Mouse (Mus musculus): ENCODE data around the gene Tdrd9. TPM values are rescaled to one million over a fixed set of nuclear protein-coding genes. Genes with fewer than 3 reads are reported as not detected.
"Not testable (repeated sequence)": the region's sequence is repeated elsewhere in the genome, so short reads cannot be mapped to it uniquely, and the experiment has no call there.

Gene Tdrd9
- polyA plus RNA-seq, 1 experiment from 2014 or later: 0.28 TPM

- not testable (repeated sequence) for ATAC-seq (replicated peaks); H3K27ac ChIP-seq; H3K9me3 ChIP-seq; H3K36me3 ChIP-seq (replicated peaks); H3K4me3 ChIP-seq; H3K4me1 ChIP-seq; H3K4me2 ChIP-seq; H3K27me3 ChIP-seq (replicated peaks); H3K9ac ChIP-seq
- 67% methylated on average over 16 of the region's 20 CpGs for WGBS
Measured at GRCm38 (mm10) chr12:111944065-111944987, 27.0 kb upstream of the Tdrd9 start.

GRCm38 (mm10) chr12:111945115-111945514, 26.2 kb upstream of the Tdrd9 start:
- Histone ChIP-seq H3K4me1 (no peaks in the 10 kb centered on the region), H3K36me3 (replicated peaks) (no peaks in the 10 kb centered on the region), H3K27ac (no peak overlapping the region), H3K4me2 (no peak overlapping the region), H3K4me3 (no peak overlapping the region), H3K27me3 (replicated peaks) (no peaks in the 10 kb centered on the region), H3K9me3 (no peaks in the 10 kb centered on the region), H3K9ac (no peak overlapping the region)
- no peak for ATAC-seq (replicated peaks)
- WGBS: 67% methylated on average over 8 of the region's 8 CpGs

DNA sequence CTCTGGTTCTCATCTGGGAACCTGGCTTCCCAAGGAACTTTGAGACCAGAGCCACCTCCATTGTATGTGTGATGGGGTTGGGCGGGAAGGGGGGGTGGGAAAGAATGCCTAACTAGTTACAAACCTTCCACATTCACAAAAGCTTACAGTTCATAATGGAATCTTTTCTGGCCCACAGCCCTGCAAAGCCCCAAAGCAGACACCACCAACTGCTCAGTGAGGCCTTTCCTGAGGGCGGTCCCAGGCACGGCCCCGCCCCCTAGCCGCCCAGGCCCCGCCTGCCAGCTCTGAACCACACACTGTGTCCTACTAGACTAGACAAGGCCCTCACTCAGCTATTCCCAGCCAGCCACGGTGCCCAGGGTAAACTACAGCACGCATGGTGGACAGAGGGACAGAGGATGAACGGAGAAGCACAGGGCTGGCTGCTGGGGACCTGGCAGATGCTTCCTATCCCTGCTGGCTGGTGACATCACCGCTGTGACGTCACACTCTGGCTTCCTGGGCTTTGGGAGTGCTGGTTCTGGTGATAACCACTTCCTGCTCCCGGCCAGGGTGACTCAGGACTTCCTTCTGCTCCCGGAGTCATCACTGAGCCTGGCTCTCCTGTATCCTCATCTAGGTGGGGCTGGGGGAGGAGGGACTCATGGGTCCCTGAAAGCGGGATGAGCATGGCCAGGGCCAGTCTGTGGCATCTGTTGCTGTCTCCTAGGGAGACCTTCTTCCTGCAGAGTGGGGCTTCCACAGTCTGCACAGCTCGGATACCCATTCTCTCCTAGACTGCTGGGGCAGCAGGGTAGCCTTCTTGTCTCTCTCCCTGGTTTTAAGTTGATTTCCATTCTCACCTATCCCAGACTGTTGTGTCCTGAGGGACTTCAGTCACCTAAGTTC, 25.3 kb upstream of the Tdrd9 start:
- not testable (repeated sequence) for H3K27ac ChIP-seq; H3K4me3 ChIP-seq; H3K9ac ChIP-seq; ATAC-seq (replicated peaks); H3K9me3 ChIP-seq; H3K36me3 ChIP-seq (replicated peaks); H3K4me1 ChIP-seq; H3K4me2 ChIP-seq; H3K27me3 ChIP-seq (replicated peaks)
- WGBS: 60% methylated on average over 11 of the region's 15 CpGs

GRCm38 (mm10) chr12:111946716-111947115, 24.6 kb upstream of the Tdrd9 start:
- no peak for ATAC-seq (replicated peaks)
- Histone ChIP-seq H3K27me3 (replicated peaks) (no peaks in the 10 kb centered on the region), H3K27ac (no peak overlapping the region), H3K4me2 (no peak overlapping the region), H3K4me1 (no peaks in the 10 kb centered on the region), H3K36me3 (replicated peaks) (no peaks in the 10 kb centered on the region), H3K4me3 (no peak overlapping the region), H3K9ac (no peak overlapping the region), H3K9me3 (no peaks in the 10 kb centered on the region)
- WGBS: 54% methylated on average over 2 of the region's 2 CpGs

GRCm38 (mm10) chr12:111950486-111950885, 20.9 kb upstream of the Tdrd9 start:
- Histone ChIP-seq H3K27me3 (replicated peaks) (no peaks in the 10 kb centered on the region), H3K4me3 (no peak overlapping the region), H3K4me1 (no peaks in the 10 kb centered on the region), H3K36me3 (replicated peaks) (no peaks in the 10 kb centered on the region), H3K4me2 (no peak overlapping the region), H3K9me3 (no peaks in the 10 kb centered on the region), H3K9ac (no peak overlapping the region), H3K27ac (no peak overlapping the region)
- WGBS: 85% methylated on average over 5 of the region's 5 CpGs
- ATAC-seq (replicated peaks): no peak

DNA sequence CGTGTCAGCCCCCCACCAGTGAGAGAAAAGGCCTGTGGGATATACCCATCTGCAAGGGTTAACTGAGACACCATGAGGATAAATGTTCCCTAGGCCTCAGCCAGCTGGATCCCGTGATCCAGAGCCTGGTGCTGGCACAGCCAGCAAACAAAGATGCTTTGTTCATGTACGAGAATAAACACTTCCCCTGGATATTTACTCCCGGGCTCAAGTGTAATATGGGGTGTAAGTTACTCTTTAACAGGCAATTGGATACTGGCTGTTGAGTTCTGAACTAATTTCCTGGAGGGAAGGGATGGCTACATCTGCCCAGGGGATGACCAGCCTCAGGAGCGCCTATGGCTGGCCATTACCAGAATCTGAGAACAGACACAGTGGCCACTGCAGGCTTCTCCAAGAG, 19.7 kb upstream of the Tdrd9 start:
- Histone ChIP-seq H3K9me3 (no peaks in the 10 kb centered on the region), H3K4me1 (no peaks in the 10 kb centered on the region), H3K36me3 (replicated peaks) (no peaks in the 10 kb centered on the region), H3K27me3 (replicated peaks) (no peaks in the 10 kb centered on the region), H3K27ac (no peak overlapping the region), H3K4me3 (no peak overlapping the region), H3K4me2 (no peak overlapping the region), H3K9ac (no peak overlapping the region)
- ATAC-seq (replicated peaks): no peak
- WGBS: 59% methylated on average over 5 of the region's 5 CpGs

- H3K36me3 ChIP-seq (replicated peaks): peaks cover 19% of the 10 kb centered on the region
- 78% methylated on average over 5 of the region's 5 CpGs for WGBS
Measured at GRCm38 (mm10) chr12:111956173-111956572, 15.2 kb upstream of the Tdrd9 start.

DNA sequence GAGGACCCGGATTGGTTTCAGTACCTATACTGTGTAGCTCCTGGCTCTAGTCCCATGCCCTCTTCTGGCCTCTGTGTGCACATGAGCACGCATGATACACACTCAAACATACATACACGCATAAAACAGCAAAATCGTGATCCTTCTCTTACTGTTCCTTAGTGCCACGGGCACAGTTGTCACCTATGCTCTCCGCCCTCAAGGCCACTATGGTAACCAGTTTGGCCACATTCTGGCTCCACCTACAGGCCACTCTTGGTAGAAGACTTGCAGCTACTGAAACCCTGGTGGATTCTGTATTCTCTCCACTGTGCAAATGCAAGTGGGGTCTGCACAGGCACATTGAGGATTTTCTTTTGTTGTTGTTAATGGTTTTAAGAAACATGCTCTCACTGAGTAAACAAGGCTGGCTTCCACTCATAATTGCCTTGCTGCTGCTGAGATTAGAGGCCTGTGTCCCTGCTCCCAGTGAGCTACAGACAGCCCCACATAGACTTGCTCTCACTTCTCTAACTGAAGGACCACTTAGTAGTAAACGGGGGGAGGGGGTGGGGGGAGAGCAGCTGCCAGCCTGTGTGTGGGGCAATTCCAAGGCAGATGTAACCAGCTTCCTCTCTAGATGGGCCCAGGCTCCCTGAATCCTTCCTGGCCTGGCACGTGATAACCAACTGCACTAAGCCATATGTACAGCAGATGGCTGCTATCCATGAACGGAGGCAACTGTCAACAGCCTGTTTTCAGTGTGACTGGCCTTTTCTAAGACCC, 13.1 kb upstream of the Tdrd9 start:
- H3K4me3 ChIP-seq: no peak overlapping the region
- peak; percentile 54 for ATAC-seq (replicated peaks)
- WGBS: 46% methylated on average over 9 of the region's 9 CpGs
- peaks cover 25% of the 10 kb centered on the region for H3K36me3 ChIP-seq (replicated peaks)
- H3K27ac ChIP-seq: no peak overlapping the region
- no peaks in the 10 kb centered on the region for H3K27me3 ChIP-seq (replicated peaks)
- H3K9ac ChIP-seq: no peak overlapping the region
- no peak overlapping the region for H3K4me2 ChIP-seq
- no peaks in the 10 kb centered on the region for H3K4me1 ChIP-seq
- H3K9me3 ChIP-seq: no peaks in the 10 kb centered on the region

More at GRCm38 (mm10) chr12:111956173-111956572, 15.2 kb upstream of the Tdrd9 start:
- Histone ChIP-seq H3K4me1 (no peaks in the 10 kb centered on the region), H3K4me2 (no peak overlapping the region), H3K9me3 (no peaks in the 10 kb centered on the region), H3K4me3 (no peak overlapping the region), H3K9ac (no peak overlapping the region), H3K27me3 (replicated peaks) (no peaks in the 10 kb centered on the region), H3K27ac (no peak overlapping the region)
- ATAC-seq (replicated peaks): no peak

- Histone ChIP-seq H3K9ac (no peak overlapping the region), H3K36me3 (replicated peaks) (peaks cover 25% of the 10 kb centered on the region), H3K27me3 (replicated peaks) (no peaks in the 10 kb centered on the region), H3K4me3 (no peak overlapping the region), H3K9me3 (no peaks in the 10 kb centered on the region), H3K27ac (no peak overlapping the region), H3K4me2 (no peak overlapping the region), H3K4me1 (peaks cover 14% of the 10 kb centered on the region)
- 87% methylated on average over 5 of the region's 5 CpGs for WGBS
- no peak for ATAC-seq (replicated peaks)
Measured at GRCm38 (mm10) chr12:111963339-111963738, 8.0 kb upstream of the Tdrd9 start.

- H3K27me3 ChIP-seq (replicated peaks): no peaks in the 10 kb centered on the region
- peak within 1 kb of the TSS; percentile 40 for H3K27ac ChIP-seq
- peak; percentile 93 for ATAC-seq (replicated peaks)
- under 1% methylated on average over 37 of the region's 37 CpGs for WGBS
- 0 out of 2 replicates have a peak, but pooled peaks cover 3% of the 10 kb centered on the region for H3K36me3 ChIP-seq (replicated peaks)
- peak within 1 kb of the TSS; percentile 60 for H3K4me3 ChIP-seq
- peak within 1 kb of the TSS; percentile 72 for H3K4me2 ChIP-seq
- peak within 1 kb of the TSS; percentile 78 for H3K9ac ChIP-seq
- H3K4me1 ChIP-seq: peaks cover 14% of the 10 kb centered on the region
- H3K9me3 ChIP-seq: no peaks in the 10 kb centered on the region
Measured at GRCm38 (mm10) chr12:111966683-111967173, 4.6 kb upstream of the Tdrd9 start, which contains the start of gene Atp5mpl. Atp5mpl (minus strand) TSS chr12:111966977.

DNA sequence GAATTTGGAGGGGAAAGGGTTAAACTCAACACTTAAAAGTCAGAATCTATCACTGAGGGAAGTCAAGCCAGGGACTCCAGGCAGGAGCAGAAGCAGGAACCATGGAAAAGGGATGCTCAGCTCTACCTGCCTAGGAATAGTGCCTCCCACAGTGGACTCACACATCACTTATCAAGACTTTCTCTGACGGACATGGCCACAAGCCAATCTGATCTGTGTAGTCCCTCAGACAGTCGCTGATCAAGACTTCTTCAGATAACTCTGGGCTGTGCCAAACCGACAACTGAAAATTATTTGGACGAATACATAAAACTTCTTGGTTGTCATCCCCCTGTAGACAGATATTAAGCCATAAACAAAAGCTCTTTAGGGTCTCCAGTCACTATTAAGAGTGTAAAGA, 1.3 kb upstream of the Tdrd9 start:
- H3K4me1 ChIP-seq: peaks cover 12% of the 10 kb centered on the region
- no peak overlapping the region for H3K9ac ChIP-seq
- H3K27me3 ChIP-seq (replicated peaks): no peaks in the 10 kb centered on the region
- H3K9me3 ChIP-seq: no peaks in the 10 kb centered on the region
- H3K27ac ChIP-seq: no peak overlapping the region
- H3K4me2 ChIP-seq: no peak overlapping the region
- no peaks in the 10 kb centered on the region for H3K36me3 ChIP-seq (replicated peaks)
- WGBS: 82% methylated on average over 4 of the region's 4 CpGs
- H3K4me3 ChIP-seq: no peak overlapping the region
- no peak for ATAC-seq (replicated peaks)

Measured in midbrain, embryonic 15.5 days (tissue).